Mouse (Mus musculus): ENCODE measurements around the gene Lcn8. TPM values are rescaled to one million over a fixed set of nuclear protein-coding genes. Genes with fewer than 3 reads are reported as not detected.
"Not testable (repeated sequence)": the region's sequence is repeated elsewhere in the genome, so short reads cannot be mapped to it uniquely, and the experiment has no call there.

Lcn8 gene
- polyA plus RNA-seq, 1 experiment from 2014 or later = not detected

GRCm38 (mm10) chr2:25679559-25679958, 26.6 kb downstream of the Lcn8 start:
- Histone ChIP-seq H3K4me2 (no peak overlapping the region), H3K36me3 (replicated peaks) (no peaks in the 10 kb centered on the region), H3K9ac (no peak overlapping the region), H3K27me3 (no peaks in the 10 kb centered on the region), H3K27ac (no peak overlapping the region), H3K4me3 (replicated peaks) (no peak overlapping the region), H3K9me3 (no peaks in the 10 kb centered on the region), H3K4me1 (no peaks in the 10 kb centered on the region)
- WGBS = 88% methylated on average over 6 of the region's 6 CpGs
- ATAC-seq (ENCODE audit: low FRiP score) = no peak

- no peak within 1 kb of the TSS for H3K27ac ChIP-seq
- H3K27me3 ChIP-seq = no peaks in the 10 kb centered on the region
- no peak within 1 kb of the TSS for H3K4me3 ChIP-seq (replicated peaks)
Measured at GRCm38 (mm10) chr2:25682426-25682825, 29.5 kb downstream of the Lcn8 start, which contains the start of gene Lcn10. TSS of gene Lcn10 (plus strand) at chr2:25682726.

GRCm38 (mm10) chr2:25686941-25687340, 34.0 kb downstream of the Lcn8 start:
- Histone ChIP-seq H3K27me3 (no peaks in the 10 kb centered on the region), H3K36me3 (replicated peaks) (no peaks in the 10 kb centered on the region), H3K9me3 (no peaks in the 10 kb centered on the region), H3K4me3 (replicated peaks) (no peak overlapping the region), H3K4me2 (no peak overlapping the region), H3K27ac (no peak overlapping the region), H3K9ac (no peak overlapping the region), H3K4me1 (no peaks in the 10 kb centered on the region)
- WGBS = 82% methylated on average over 4 of the region's 4 CpGs
- no peak for ATAC-seq (ENCODE audit: low FRiP score)

More at GRCm38 (mm10) chr2:25682426-25682825, 29.5 kb downstream of the Lcn8 start, which contains the start of gene Lcn10:
- Histone ChIP-seq H3K4me2 (no peak within 1 kb of the TSS), H3K9me3 (no peaks in the 10 kb centered on the region), H3K4me1 (no peaks in the 10 kb centered on the region), H3K36me3 (replicated peaks) (no peaks in the 10 kb centered on the region), H3K9ac (no peak within 1 kb of the TSS)
- 69% methylated on average over 2 of the region's 2 CpGs for WGBS
- ATAC-seq (ENCODE audit: low FRiP score) = no peak

GRCm38 (mm10) chr2:25694605-25695004, 41.7 kb downstream of the Lcn8 start:
- no peaks in the 10 kb centered on the region for H3K9me3 ChIP-seq
- H3K27me3 ChIP-seq = no peaks in the 10 kb centered on the region
- no peaks in the 10 kb centered on the region for H3K36me3 ChIP-seq (replicated peaks)
- H3K4me1 ChIP-seq = no peaks in the 10 kb centered on the region
- no peak overlapping the region for H3K9ac ChIP-seq
- no peak overlapping the region for H3K4me2 ChIP-seq
- ATAC-seq (ENCODE audit: low FRiP score) = no peak
- H3K27ac ChIP-seq = no peak overlapping the region
- no peak overlapping the region for H3K4me3 ChIP-seq (replicated peaks)

GRCm38 (mm10) chr2:25696951-25697350, 44.0 kb downstream of the Lcn8 start:
- Histone ChIP-seq H3K27me3 (0 out of 2 replicates have a peak, but pooled peaks cover 9% of the 10 kb centered on the region), H3K4me1 (no peaks in the 10 kb centered on the region), H3K4me2 (no peak overlapping the region), H3K36me3 (replicated peaks) (no peaks in the 10 kb centered on the region), H3K27ac (no peak overlapping the region), H3K9me3 (no peaks in the 10 kb centered on the region), H3K4me3 (replicated peaks) (no peak overlapping the region), H3K9ac (no peak overlapping the region)
- 74% methylated on average over 4 of the region's 4 CpGs for WGBS
- ATAC-seq (ENCODE audit: low FRiP score) = no peak

GRCm38 (mm10) chr2:25698696-25699095, 45.8 kb downstream of the Lcn8 start:
- Histone ChIP-seq H3K9me3 (no peaks in the 10 kb centered on the region), H3K27me3 (0 out of 2 replicates have a peak, but pooled peaks cover 9% of the 10 kb centered on the region), H3K4me2 (no peak overlapping the region), H3K4me1 (no peaks in the 10 kb centered on the region), H3K36me3 (replicated peaks) (no peaks in the 10 kb centered on the region), H3K4me3 (replicated peaks) (no peak overlapping the region), H3K9ac (no peak overlapping the region), H3K27ac (no peak overlapping the region)
- ATAC-seq (ENCODE audit: low FRiP score) = no peak
- WGBS = 83% methylated on average over 2 of the region's 2 CpGs

GRCm38 (mm10) chr2:25699743-25700142, 46.8 kb downstream of the Lcn8 start, which contains the start of gene Obp2a:
TSS of gene Obp2a (plus strand) at chr2:25700043.
- not testable (repeated sequence) for ATAC-seq (ENCODE audit: low FRiP score); H3K4me1 ChIP-seq; H3K27me3 ChIP-seq; H3K36me3 ChIP-seq (replicated peaks); H3K4me2 ChIP-seq; H3K9ac ChIP-seq; H3K27ac ChIP-seq; H3K9me3 ChIP-seq; H3K4me3 ChIP-seq (replicated peaks)
- 81% methylated on average over 3 of the region's 3 CpGs for WGBS

- H3K27me3 ChIP-seq = 0 out of 2 replicates have a peak, but pooled peaks cover 9% of the 10 kb centered on the region
- H3K4me1 ChIP-seq = no peaks in the 10 kb centered on the region
- ATAC-seq (ENCODE audit: low FRiP score) = no peak
- H3K36me3 ChIP-seq (replicated peaks) = no peaks in the 10 kb centered on the region
- no peak overlapping the region for H3K4me3 ChIP-seq (replicated peaks)
- 85% methylated on average over 5 of the region's 5 CpGs for WGBS
- H3K9ac ChIP-seq = no peak overlapping the region
- no peaks in the 10 kb centered on the region for H3K9me3 ChIP-seq
- H3K27ac ChIP-seq = no peak overlapping the region
- no peak overlapping the region for H3K4me2 ChIP-seq
Measured at GRCm38 (mm10) chr2:25701001-25701400, 48.1 kb downstream of the Lcn8 start.

GRCm38 (mm10) chr2:25703706-25704105, 50.8 kb downstream of the Lcn8 start:
- WGBS = 87% methylated on average over 4 of the region's 4 CpGs
- H3K9me3 ChIP-seq = no peaks in the 10 kb centered on the region
- H3K9ac ChIP-seq = no peak overlapping the region
- H3K27me3 ChIP-seq = 0 out of 2 replicates have a peak, but pooled peaks cover 9% of the 10 kb centered on the region
- no peak overlapping the region for H3K4me2 ChIP-seq
- H3K4me1 ChIP-seq = peaks cover 10% of the 10 kb centered on the region
- no peak overlapping the region for H3K27ac ChIP-seq
- H3K4me3 ChIP-seq (replicated peaks) = no peak overlapping the region
- H3K36me3 ChIP-seq (replicated peaks) = no peaks in the 10 kb centered on the region
- no peak for ATAC-seq (ENCODE audit: low FRiP score)

Other genes starting within 250 kb of the Lcn8 start
- 0.14 TPM in 1 of 2 replicates, not detected in the other for gene Fut7, start 229.9 kb upstream of the Lcn8 start, polyA plus RNA-seq (2016; fragmentation: Nextera tagmentation; extraction: Ambion mirVana)
- gene Abca2, start 224.4 kb upstream of the Lcn8 start, polyA plus RNA-seq (2016; fragmentation: Nextera tagmentation; extraction: Ambion mirVana) = 10.9 and 12.5 TPM in 2 replicates
- 1.1 and 2.0 TPM in 2 replicates for gene Clic3, start 196.3 kb upstream of the Lcn8 start, polyA plus RNA-seq (2016; fragmentation: Nextera tagmentation; extraction: Ambion mirVana)
- gene Paxx, start 192.0 kb upstream of the Lcn8 start, polyA plus RNA-seq (2016; fragmentation: Nextera tagmentation; extraction: Ambion mirVana) = 34.5 and 39.1 TPM in 2 replicates
- 0.69 and 1.3 TPM in 2 replicates for gene Ptgds, start 183.1 kb upstream of the Lcn8 start, polyA plus RNA-seq (2016; fragmentation: Nextera tagmentation; extraction: Ambion mirVana)
- gene Lcn12, start 159.2 kb upstream of the Lcn8 start, polyA plus RNA-seq (2016; fragmentation: Nextera tagmentation; extraction: Ambion mirVana) = not detected in 2 replicates
- gene Fbxw5, start 152.4 kb upstream of the Lcn8 start, polyA plus RNA-seq (2016; fragmentation: Nextera tagmentation; extraction: Ambion mirVana) = 102 and 110 TPM in 2 replicates
- 4.7 and 5.4 TPM in 2 replicates for gene C8g, start 151.4 kb upstream of the Lcn8 start, polyA plus RNA-seq (2016; fragmentation: Nextera tagmentation; extraction: Ambion mirVana)
- gene Traf2, start 106.2 kb upstream of the Lcn8 start, polyA plus RNA-seq (2016; fragmentation: Nextera tagmentation; extraction: Ambion mirVana) = 33.8 and 36.8 TPM in 2 replicates
- gene Edf1, start 95.3 kb upstream of the Lcn8 start, polyA plus RNA-seq (2016; fragmentation: Nextera tagmentation; extraction: Ambion mirVana) = 332 and 360 TPM in 2 replicates
- 5.2 and 5.9 TPM in 2 replicates for gene Mamdc4, start 78.3 kb upstream of the Lcn8 start, polyA plus RNA-seq (2016; fragmentation: Nextera tagmentation; extraction: Ambion mirVana)
- gene Phpt1, start 77.9 kb upstream of the Lcn8 start, polyA plus RNA-seq (2016; fragmentation: Nextera tagmentation; extraction: Ambion mirVana) = 154 and 158 TPM in 2 replicates
- 0.91 and 1.5 TPM in 2 replicates for gene Ajm1, start 71.4 kb upstream of the Lcn8 start, polyA plus RNA-seq (2016; fragmentation: Nextera tagmentation; extraction: Ambion mirVana)
- 76.6 and 76.8 TPM in 2 replicates for gene Rabl6, start 44.6 kb upstream of the Lcn8 start, polyA plus RNA-seq (2016; fragmentation: Nextera tagmentation; extraction: Ambion mirVana)
- 0.22 and 0.23 TPM in 2 replicates for gene Ccdc183, start 35.4 kb upstream of the Lcn8 start, polyA plus RNA-seq (2016; fragmentation: Nextera tagmentation; extraction: Ambion mirVana)
- gene Tmem141, start 31.1 kb upstream of the Lcn8 start, polyA plus RNA-seq (2016; fragmentation: Nextera tagmentation; extraction: Ambion mirVana) = 13.2 and 13.4 TPM in 2 replicates
- gene Fcna, start 25.1 kb upstream of the Lcn8 start, polyA plus RNA-seq (2016; fragmentation: Nextera tagmentation; extraction: Ambion mirVana) = 0.83 and 0.88 TPM in 2 replicates
- gene Lcn5, start 4.8 kb downstream of the Lcn8 start, polyA plus RNA-seq (2016; fragmentation: Nextera tagmentation; extraction: Ambion mirVana) = not detected in 2 replicates
- not detected in 2 replicates for gene Lcn6, start 23.7 kb downstream of the Lcn8 start, polyA plus RNA-seq (2016; fragmentation: Nextera tagmentation; extraction: Ambion mirVana)
- not detected in 2 replicates for gene Lcn10, start 29.6 kb downstream of the Lcn8 start, polyA plus RNA-seq (2016; fragmentation: Nextera tagmentation; extraction: Ambion mirVana)
- not detected in 2 replicates for gene Obp2a, start 46.9 kb downstream of the Lcn8 start, polyA plus RNA-seq (2016; fragmentation: Nextera tagmentation; extraction: Ambion mirVana)
- gene Bmyc, start 53.6 kb downstream of the Lcn8 start, polyA plus RNA-seq (2016; fragmentation: Nextera tagmentation; extraction: Ambion mirVana) = 81.0 and 81.8 TPM in 2 replicates
- gene Obp2b, start 83.9 kb downstream of the Lcn8 start, polyA plus RNA-seq (2016; fragmentation: Nextera tagmentation; extraction: Ambion mirVana) = not detected in 2 replicates
- gene Lcn3, start 112.4 kb downstream of the Lcn8 start, polyA plus RNA-seq (2016; fragmentation: Nextera tagmentation; extraction: Ambion mirVana) = not detected in 2 replicates
- gene Lcn11, start 123.9 kb downstream of the Lcn8 start, polyA plus RNA-seq (2016; fragmentation: Nextera tagmentation; extraction: Ambion mirVana) = not detected in 2 replicates
- not detected in 2 replicates for gene Gm13539, start 129.1 kb downstream of the Lcn8 start, polyA plus RNA-seq (2016; fragmentation: Nextera tagmentation; extraction: Ambion mirVana)
- gene Glt6d1, start 162.7 kb downstream of the Lcn8 start, polyA plus RNA-seq (2016; fragmentation: Nextera tagmentation; extraction: Ambion mirVana) = not detected in 2 replicates
- gene Lcn9, start 170.0 kb downstream of the Lcn8 start, polyA plus RNA-seq (2016; fragmentation: Nextera tagmentation; extraction: Ambion mirVana) = not detected in 2 replicates
- not detected in 2 replicates for gene Sohlh1, start 194.1 kb downstream of the Lcn8 start, polyA plus RNA-seq (2016; fragmentation: Nextera tagmentation; extraction: Ambion mirVana)
- gene Kcnt1, start 210.6 kb downstream of the Lcn8 start, polyA plus RNA-seq (2016; fragmentation: Nextera tagmentation; extraction: Ambion mirVana) = 1.6 and 2.0 TPM in 2 replicates